Mouse (Mus musculus): ENCODE results near the gene Gstt2.
A peak's percentile ranks its signal among the peaks of the same experiment; 100 is the strongest.

Gene Gstt2

GRCm38 (mm10) chr10:75823782-75824181 is 13.4 kb downstream of the Gstt2 start:
- DNase-seq: no peak

- DNase-seq: no peak
Measured at GRCm38 (mm10) chr10:75822443-75822842, 14.8 kb downstream of the Gstt2 start, which contains the start of gene Gstt4. TSS of gene Gstt4 (minus strand) at chr10:75822543.

- no peak for DNase-seq
Measured at GRCm38 (mm10) chr10:75819882-75820281, 17.3 kb downstream of the Gstt2 start.

DNA sequence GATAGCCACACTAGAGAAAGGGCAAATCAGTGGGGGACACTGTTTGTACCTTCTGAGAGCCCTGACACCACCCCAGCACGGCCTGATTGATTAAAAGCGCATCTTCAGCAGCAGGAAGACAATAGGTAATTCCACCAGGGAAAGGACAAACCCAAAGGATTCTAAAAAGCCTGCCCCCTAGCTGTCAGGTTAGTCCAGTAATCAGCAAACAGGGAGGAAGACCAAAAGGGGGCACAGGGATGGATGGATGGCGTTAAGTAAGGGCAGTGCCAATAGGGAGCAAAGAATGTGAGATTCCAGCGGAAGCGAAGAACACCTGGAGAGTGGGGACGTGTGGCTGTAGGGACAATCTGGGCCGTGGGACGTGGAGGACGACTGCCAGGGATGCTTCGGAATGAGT is 18.6 kb downstream of the Gstt2 start:
- no peak for DNase-seq

GRCm38 (mm10) chr10:75804217-75804616 is 33.0 kb downstream of the Gstt2 start:
- no peak for DNase-seq

- peak; percentile 83 for DNase-seq
Measured at GRCm38 (mm10) chr10:75798176-75798696, 39.0 kb downstream of the Gstt2 start, which contains the start of gene Gstt1. TSS of gene Gstt1 (minus strand) at chr10:75798584.

GRCm38 (mm10) chr10:75797619-75798175 is 39.5 kb downstream of the Gstt2 start:
- DNase-seq: peak; percentile 30

GRCm38 (mm10) chr10:75796731-75797516 is 40.3 kb downstream of the Gstt2 start:
- DNase-seq: no peak

DNA sequence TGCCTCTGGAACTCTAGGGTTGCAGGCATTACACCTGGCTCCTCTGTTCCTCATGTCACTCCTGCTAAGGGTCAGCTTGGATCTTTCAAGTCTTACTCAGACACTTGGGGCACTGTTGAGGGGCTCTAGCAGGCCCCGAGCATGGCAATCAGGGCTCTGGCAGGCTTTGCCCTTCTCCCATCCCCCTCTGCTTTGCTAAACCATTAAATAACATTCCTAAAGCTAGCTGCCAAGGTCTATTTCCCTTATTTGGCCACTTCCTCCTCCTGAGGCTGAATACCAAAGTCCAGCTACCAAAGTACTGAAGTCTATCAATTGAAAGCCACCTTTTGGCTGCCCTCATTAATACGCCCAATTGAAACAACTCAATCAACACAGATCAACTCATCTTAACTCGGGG is 42.3 kb downstream of the Gstt2 start:
- no peak for DNase-seq

GRCm38 (mm10) chr10:75790773-75791172 is 46.5 kb downstream of the Gstt2 start:
- DNase-seq: no peak

DNA sequence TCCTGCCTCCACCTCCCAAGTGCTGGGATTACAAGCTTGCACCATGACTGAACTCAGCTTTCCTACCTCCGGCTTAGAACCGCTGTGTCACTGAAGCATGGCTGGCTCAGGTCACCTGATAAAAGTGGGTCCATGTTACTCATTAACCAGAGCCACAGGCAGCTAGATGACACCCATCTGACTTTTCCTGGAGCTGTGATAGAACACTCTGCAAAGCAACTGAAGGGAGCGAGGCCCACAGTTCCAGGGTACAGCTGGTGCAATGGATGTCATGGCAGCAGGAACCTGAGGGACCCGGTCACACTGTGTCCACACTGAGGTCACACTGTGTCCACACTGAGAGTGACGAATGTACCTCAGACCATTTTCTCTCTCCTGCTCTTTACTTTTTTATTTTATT is 47.4 kb downstream of the Gstt2 start:
- peak; percentile 49 for DNase-seq

- DNase-seq: no peak
Measured at GRCm38 (mm10) chr10:75789081-75789735, 48.0 kb downstream of the Gstt2 start.

DNA sequence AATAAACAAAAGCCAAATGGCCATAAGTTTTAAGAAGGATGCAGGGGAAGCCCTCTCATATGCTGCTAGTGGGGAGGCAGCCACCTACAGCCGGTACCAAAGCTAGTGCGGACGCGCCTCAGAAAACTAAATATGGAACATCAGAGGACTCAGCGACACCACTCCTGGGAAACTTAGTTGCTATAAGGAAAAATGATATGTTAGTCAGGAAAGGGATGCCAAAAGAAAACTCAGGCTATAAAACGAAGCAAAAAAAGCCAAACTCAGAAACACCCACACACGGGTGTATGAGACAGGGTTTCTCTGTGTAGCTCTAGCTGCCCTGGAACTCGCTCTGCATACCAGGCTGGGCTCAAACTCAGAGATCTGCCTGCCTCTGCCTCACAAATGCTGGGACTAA is 48.9 kb downstream of the Gstt2 start:
- no peak for DNase-seq

- no peak for DNase-seq
Measured at GRCm38 (mm10) chr10:75785442-75785841, 51.8 kb downstream of the Gstt2 start.

All from liver (tissue).